Mouse (Mus musculus) small intestine, adult 2 months (tissue): ENCODE data around the gene Gm21992. TPM values are rescaled to one million over a fixed set of nuclear protein-coding genes. Genes with fewer than 3 reads are reported as not detected.
A peak's percentile ranks its signal among the peaks of the same experiment; 100 is the strongest.

ENCODE experiments used
- H3K27ac ChIP-seq: fragments of 200-500 bp; 2 replicates; pipeline ENCODE4 v1.5.1; 2012; ENCODE audit warnings: low read depth, low read length, control low read depth, inconsistent platforms; ENCODE audit not compliant: insufficient read depth
- H3K27me3 ChIP-seq: fragments of 200-500 bp; 2 replicates; pipeline ENCODE4 v1.6.1; 2012; ENCODE audit warnings: mild to moderate bottlenecking, moderate library complexity, low read length, inconsistent platforms; ENCODE audit not compliant: control insufficient read depth, insufficient read depth
- H3K36me3 ChIP-seq: fragments of 200-500 bp; 2 replicates; pipeline ENCODE4 v1.6.1; 2012; ENCODE audit warnings: mild to moderate bottlenecking, low read length, control low read depth, inconsistent platforms; ENCODE audit not compliant: control insufficient read depth, insufficient read depth
- H3K4me1 ChIP-seq: fragments of 200-500 bp; 2 replicates; pipeline ENCODE4 v1.6.1; 2012; ENCODE audit warnings: low read length, inconsistent platforms, mixed read lengths; ENCODE audit not compliant: control insufficient read depth, insufficient read depth, insufficient read length
- H3K4me3 ChIP-seq: fragments of 200-500 bp; 2 replicates; pipeline ENCODE4 v1.5.1; 2012; ENCODE audit warnings: low read depth, mild to moderate bottlenecking, control low read depth, inconsistent platforms, low read length, moderate library complexity
- CTCF ChIP-seq: fragments of 200-500 bp; IDR thresholded peaks from 2 replicates; pipeline ENCODE4 v1.5.1; 2012; ENCODE audit warnings: low read depth, mild to moderate bottlenecking, control low read depth, inconsistent platforms, low read length, moderate library complexity, mixed read lengths; ENCODE audit not compliant: insufficient replicate concordance, insufficient read length; ENCODE audit errors: extremely low read depth
- POLR2A ChIP-seq: fragments of 200-500 bp; IDR thresholded peaks from 2 replicates; pipeline ENCODE4 v1.6.1; 2012; ENCODE audit warnings: low read depth, mild to moderate bottlenecking, control low read depth, inconsistent platforms, low read length, moderate library complexity
- WGBS: fragments of 180-500 bp; shearing (Covaris S2); methylation state at CpG from one replicate; pipeline ENCODE4 v1.1.7; 2018; 5-methylcytosine and 5-hydroxymethylcytosine counted together
- polyA plus RNA-seq: library from polyadenylated mRNA; depleted of rRNA; stranded (reverse); fragments of >200 nt; gene quantifications from 2 replicates; pipeline ENCODE4 v1.2.3, GENCODE M21; 2012

Gene Gm21992
- polyA plus RNA-seq, 1 experiment = 19.1 TPM

DNA sequence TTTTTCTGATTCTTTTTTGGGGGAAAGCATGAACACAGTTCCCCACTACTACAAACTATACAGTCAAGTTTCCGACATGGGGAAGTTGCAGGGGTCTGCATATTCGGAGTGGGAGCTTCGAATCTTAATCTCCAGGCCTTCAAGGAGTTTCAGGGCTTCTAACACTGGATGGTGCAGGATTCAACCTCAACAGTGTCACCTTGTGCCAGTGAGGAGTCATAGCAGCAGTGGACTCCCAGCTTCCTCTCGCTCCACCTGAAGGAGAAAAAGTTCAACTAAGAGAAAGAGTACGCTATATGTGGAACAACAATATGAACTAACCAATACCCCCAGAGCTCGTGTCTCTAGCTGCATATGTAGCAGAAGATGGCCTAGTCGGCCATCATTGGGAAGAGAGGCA lies 36.1 kb upstream of the Gm21992 start:
- H3K4me3 ChIP-seq = no peak overlapping the region
- H3K36me3 ChIP-seq = no peaks in the 10 kb centered on the region
- H3K27me3 ChIP-seq = peaks cover 2% of the 10 kb centered on the region
- 19% methylated on average over 7 of the region's 7 CpGs for WGBS
- no peaks in the 10 kb centered on the region for H3K4me1 ChIP-seq
- peak; percentile 62; the same call in 1 of the 2 replicates for TF ChIP-seq CTCF
- no peak for TF ChIP-seq POLR2A
- no peak overlapping the region for H3K27ac ChIP-seq

DNA sequence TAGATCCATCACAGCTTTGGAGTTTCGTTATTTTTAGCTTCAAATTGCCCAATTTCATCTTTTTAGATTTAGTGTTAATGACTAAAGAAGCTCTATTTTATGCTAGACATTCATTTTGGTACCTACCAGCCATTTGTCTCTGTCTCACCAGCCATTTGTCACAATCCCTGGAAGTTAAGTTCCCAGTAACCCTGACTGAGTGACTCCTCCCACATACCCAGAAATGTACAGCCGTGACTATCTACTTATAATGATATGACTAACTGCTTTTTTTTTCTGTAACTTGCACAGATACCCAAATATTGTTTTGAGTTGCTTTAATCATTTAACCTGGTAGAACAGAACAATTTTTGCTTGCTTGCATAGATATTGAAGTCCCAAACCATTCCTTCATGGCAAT lies 34.4 kb upstream of the Gm21992 start:
- Histone ChIP-seq H3K27ac (no peak overlapping the region), H3K4me3 (no peak overlapping the region), H3K27me3 (peaks cover 2% of the 10 kb centered on the region), H3K4me1 (no peaks in the 10 kb centered on the region), H3K36me3 (no peaks in the 10 kb centered on the region)
- TF ChIP-seq CTCF = no peak
- TF ChIP-seq POLR2A = no peak
- WGBS = 59% methylated on average over 2 of the region's 2 CpGs

DNA sequence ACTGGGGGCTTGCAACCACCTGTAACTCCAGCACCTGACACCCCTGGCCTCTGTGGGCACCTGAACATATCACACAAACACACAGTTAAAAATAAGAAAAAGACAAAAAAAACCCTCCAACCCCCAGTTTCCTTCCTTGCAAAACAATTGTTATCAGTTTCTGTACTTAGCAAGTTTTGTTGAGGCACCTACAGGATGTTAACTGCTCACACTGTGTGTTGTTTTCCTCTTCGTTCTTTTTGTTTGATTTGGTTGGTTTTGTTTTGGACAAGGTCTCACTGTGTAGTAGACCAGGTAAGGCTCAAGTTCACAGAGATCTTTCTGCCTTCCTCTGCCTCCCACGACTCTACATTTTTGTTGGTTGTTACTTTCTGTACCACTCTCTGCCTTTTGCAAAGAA lies 31.2 kb upstream of the Gm21992 start:
- no peak overlapping the region for H3K27ac ChIP-seq
- H3K36me3 ChIP-seq = no peaks in the 10 kb centered on the region
- peaks cover 9% of the 10 kb centered on the region for H3K4me1 ChIP-seq
- 49% methylated on average over 2 of the region's 2 CpGs for WGBS
- H3K27me3 ChIP-seq = peaks cover 8% of the 10 kb centered on the region
- no peak overlapping the region for H3K4me3 ChIP-seq
- no peak for TF ChIP-seq POLR2A
- no peak for TF ChIP-seq CTCF

DNA sequence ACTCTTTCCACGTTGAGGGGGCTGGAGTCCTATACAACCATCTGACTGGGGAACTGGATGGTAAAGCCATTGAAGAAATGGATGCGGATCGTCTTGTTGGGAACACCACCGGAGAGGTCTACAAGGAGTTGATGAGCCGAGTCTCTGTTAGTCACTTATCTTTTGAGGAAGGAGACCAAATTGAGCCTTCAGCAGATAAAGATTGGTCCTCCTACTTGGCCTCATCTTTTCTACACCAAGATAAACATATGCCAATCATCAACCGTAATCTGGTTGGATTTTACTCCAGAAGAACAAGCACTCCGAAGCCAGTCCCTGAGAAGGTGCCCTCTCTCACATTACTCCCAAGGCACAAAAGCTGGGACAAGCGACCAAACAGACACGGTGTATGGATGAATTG lies 29.4 kb upstream of the Gm21992 start:
- no peak overlapping the region for H3K27ac ChIP-seq
- TF ChIP-seq POLR2A (no peak), CTCF (no peak)
- peaks cover 14% of the 10 kb centered on the region for H3K4me1 ChIP-seq
- WGBS = 70% methylated on average over 9 of the region's 9 CpGs
- H3K4me3 ChIP-seq = no peak overlapping the region
- no peaks in the 10 kb centered on the region for H3K36me3 ChIP-seq
- peaks cover 8% of the 10 kb centered on the region; the same call in 1 of the 2 replicates for H3K27me3 ChIP-seq

DNA sequence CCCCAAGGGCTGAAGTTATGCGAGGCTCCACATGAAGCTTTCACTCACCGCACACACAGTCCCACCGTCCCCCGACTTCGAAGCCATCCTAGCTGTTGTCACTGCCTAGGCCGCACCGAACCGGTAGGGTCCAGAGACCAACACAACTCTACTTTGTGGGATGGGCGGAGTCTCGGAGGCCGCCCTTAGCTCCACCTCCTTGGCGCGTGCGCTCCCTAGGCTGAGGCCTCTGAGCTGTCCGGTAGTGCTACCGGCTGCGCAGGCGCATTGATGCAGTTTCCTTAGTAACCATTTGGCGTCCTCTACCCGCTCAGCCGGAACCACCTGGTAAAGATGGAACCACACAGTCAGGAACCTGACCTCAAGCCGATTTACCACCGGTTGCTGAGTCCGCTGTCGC lies 27.7 kb upstream of the Gm21992 start, which contains the start of the genes Ccs and Ccdc87:
Gene Ccs, minus strand, starts transcription at position 184 of the 400 bp plus-strand sequence.
Gene Ccdc87, plus strand, starts transcription at position 218 of the 400 bp plus-strand sequence.
- TF ChIP-seq CTCF (no peak), POLR2A (peak; percentile 77; the same call in 1 of the 2 replicates)
- Histone ChIP-seq H3K27ac (peak within 1 kb of the TSS; percentile 28), H3K36me3 (no peaks in the 10 kb centered on the region), H3K27me3 (peaks cover 8% of the 10 kb centered on the region; the same call in 1 of the 2 replicates), H3K4me3 (peak within 1 kb of the TSS; percentile 82), H3K4me1 (peaks cover 18% of the 10 kb centered on the region)
- 1% methylated on average over 25 of the region's 25 CpGs for WGBS

DNA sequence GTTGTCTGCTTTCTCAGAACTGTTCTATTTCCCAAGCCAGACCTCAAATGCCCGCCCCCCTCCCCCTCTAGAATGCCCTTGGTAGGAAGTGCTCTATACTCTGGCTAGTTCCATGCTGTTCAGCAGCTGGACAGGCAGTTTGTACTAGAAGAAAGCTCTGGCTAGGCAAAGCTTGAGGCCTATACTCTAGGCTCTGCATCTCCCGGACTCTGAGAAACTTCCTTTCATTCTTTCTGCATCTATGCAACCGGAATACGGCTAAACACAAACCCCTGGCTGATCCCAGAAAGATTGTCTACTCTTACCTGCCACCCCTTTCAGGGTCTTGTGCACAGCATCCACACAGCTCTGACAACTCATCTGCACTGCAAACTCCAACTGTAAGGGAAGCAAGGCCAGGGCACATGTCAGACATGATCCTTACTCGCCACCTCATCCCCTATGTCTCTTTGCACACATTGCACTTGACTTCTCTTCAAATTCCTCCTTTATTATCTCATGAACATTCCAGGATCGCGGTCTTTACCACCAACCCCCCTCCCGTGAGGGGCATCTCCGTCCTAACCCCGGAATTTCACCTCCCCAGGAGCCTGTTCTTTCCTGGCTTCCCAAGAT lies 27.2 kb upstream of the Gm21992 start:
- Histone ChIP-seq H3K27me3 (peaks cover 8% of the 10 kb centered on the region; the same call in 1 of the 2 replicates), H3K4me1 (peaks cover 18% of the 10 kb centered on the region), H3K36me3 (no peaks in the 10 kb centered on the region), H3K4me3 (peak overlapping the region; percentile 82), H3K27ac (peak overlapping the region; percentile 28)
- TF ChIP-seq POLR2A (no peak), CTCF (no peak)
- 11% methylated on average over 10 of the region's 10 CpGs for WGBS

DNA sequence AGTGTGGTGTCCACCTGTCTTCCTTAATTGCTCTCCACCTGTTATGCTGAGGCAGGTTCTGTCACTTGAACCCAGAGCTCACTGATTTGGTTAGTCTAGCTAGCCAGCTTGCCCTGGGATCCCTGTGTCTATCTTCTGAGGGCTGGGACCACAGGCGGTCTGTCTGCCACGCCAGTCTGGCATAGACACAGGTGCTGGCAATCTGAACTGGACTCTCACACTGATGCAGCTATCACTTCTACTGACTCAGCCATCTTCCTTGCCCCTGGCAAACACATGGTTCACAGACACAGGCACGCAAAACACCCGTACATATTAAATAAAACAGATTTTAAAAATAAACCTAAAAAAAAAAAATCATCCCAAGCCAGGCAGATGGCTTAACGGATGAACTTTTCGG lies 25.6 kb upstream of the Gm21992 start:
- 86% methylated on average over 6 of the region's 6 CpGs for WGBS
- H3K4me1 ChIP-seq = peaks cover 18% of the 10 kb centered on the region
- TF ChIP-seq POLR2A (no peak), CTCF (no peak)
- H3K36me3 ChIP-seq = peaks cover 8% of the 10 kb centered on the region; the same call in 1 of the 2 replicates
- no peak overlapping the region for H3K4me3 ChIP-seq
- H3K27me3 ChIP-seq = peaks cover 8% of the 10 kb centered on the region; the same call in 1 of the 2 replicates
- no peak overlapping the region for H3K27ac ChIP-seq
